Mouse (Mus musculus) CH12.LX (cell line): ENCODE results near the gene Ebf1. TPM values are rescaled to one million over a fixed set of nuclear protein-coding genes. Genes with fewer than 3 reads are reported as not detected.

Experiments used
- DNase-seq: peaks from one replicate; pipeline ENCODE4 v3.0.0-alpha.2; 2013; ENCODE audit errors: extremely low read depth
- H3K27ac ChIP-seq: 2 replicates; pipeline ENCODE4 v1.5.1; 2012; ENCODE audit warnings: low read depth, mild to moderate bottlenecking, control low read depth, moderate library complexity; ENCODE audit not compliant: insufficient read depth
- H3K27me3 ChIP-seq: replicated peaks from 2 replicates; pipeline ENCODE3; 2012; ENCODE audit warnings: inconsistent platforms
- H3K36me3 ChIP-seq, 2 experiments: replicated peaks in 1 of 2; 2 replicates each; pipeline versions ENCODE3 to v1.6.1; 2012; ENCODE audit warnings: inconsistent platforms in 1 of 2, low read length in 1 of 2, mild to moderate bottlenecking in 1 of 2, mixed read lengths in 1 of 2, moderate library complexity in 1 of 2; ENCODE audit not compliant: control insufficient read depth in 1 of 2, insufficient read depth in 1 of 2
- H3K4me1 ChIP-seq, 2 experiments: 2 replicates each; pipeline ENCODE4 v1.6.1; 2012; ENCODE audit warnings: inconsistent platforms in 1 of 2, moderate library complexity in 1 of 2; ENCODE audit not compliant: insufficient read depth in 2 of 2, control insufficient read depth in 1 of 2
- H3K4me2 ChIP-seq: 2 replicates; pipeline ENCODE4 v1.6.1; 2012; ENCODE audit warnings: low read depth, mild to moderate bottlenecking, control low read depth; ENCODE audit not compliant: poor library complexity, insufficient read depth, severe bottlenecking
- H3K4me3 ChIP-seq, 3 experiments: fragments of 150-350 bp in 1 of 3; sonication (generic) in 1 of 3; replicated peaks in 1 of 3; 2 replicates each; pipeline versions ENCODE3 to v1.5.1; 2011 to 2012; ENCODE audit warnings: low read depth in 2 of 3, low read length in 2 of 3, mild to moderate bottlenecking in 2 of 3, moderate library complexity in 2 of 3, control low read depth in 1 of 3, improper control_type of control experiment in 1 of 3, inconsistent platforms in 1 of 3, mixed read lengths in 1 of 3; ENCODE audit not compliant: poor library complexity in 1 of 3
- H3K79me2 ChIP-seq: replicated peaks from 2 replicates; pipeline ENCODE4 v1.6.1; 2012; ENCODE audit warnings: mild to moderate bottlenecking, moderate library complexity; ENCODE audit not compliant: control insufficient read depth, poor library complexity, insufficient read depth, severe bottlenecking; ENCODE audit errors: extremely low read depth
- H3K9ac ChIP-seq: 2 replicates; pipeline ENCODE4 v1.6.1; 2012; ENCODE audit warnings: low read depth, mild to moderate bottlenecking, control low read depth, moderate library complexity; ENCODE audit not compliant: insufficient read depth
- H3K9me3 ChIP-seq: replicated peaks from 2 replicates; pipeline ENCODE3; 2012; ENCODE audit warnings: low read length, inconsistent platforms, mixed read lengths
- BHLHE40 ChIP-seq: IDR thresholded peaks from 2 replicates; pipeline ENCODE4 v1.6.1; 2011; ENCODE audit warnings: mild to moderate bottlenecking, low read depth, low read length, improper control_type of control experiment
- CHD2 ChIP-seq: IDR thresholded peaks from 2 replicates; pipeline ENCODE4 v1.6.1; 2011; ENCODE audit warnings: low read length, improper control_type of control experiment
- EP300 ChIP-seq: IDR thresholded peaks from 2 replicates; pipeline ENCODE4 v1.6.1; 2011; ENCODE audit warnings: low read length, improper control_type of control experiment
- ETS1 ChIP-seq: conservative IDR thresholded peaks from 2 replicates; pipeline ENCODE4 v1.6.1; 2012; ENCODE audit warnings: low read depth, mild to moderate bottlenecking, inconsistent platforms, low read length, improper control_type of control experiment, moderate library complexity
- GABPA ChIP-seq: IDR thresholded peaks from 2 replicates; pipeline ENCODE4 v1.6.1; 2012; ENCODE audit warnings: low read depth, low read length, improper control_type of control experiment, inconsistent platforms; ENCODE audit not compliant: insufficient replicate concordance
- KAT2A ChIP-seq: IDR thresholded peaks from 2 replicates; pipeline ENCODE4 v1.6.1; 2012; ENCODE audit warnings: low read length, improper control_type of control experiment, inconsistent platforms; ENCODE audit not compliant: insufficient replicate concordance
- MEF2A ChIP-seq: IDR thresholded peaks from 2 replicates; pipeline ENCODE4 v1.6.1; 2014; ENCODE audit warnings: low read depth, mild to moderate bottlenecking, inconsistent platforms, low read length, improper control_type of control experiment, borderline replicate concordance
- MXI1 ChIP-seq: IDR thresholded peaks from 2 replicates; pipeline ENCODE4 v1.6.1; 2011; ENCODE audit warnings: mild to moderate bottlenecking, low read depth, low read length, improper control_type of control experiment
- MYC ChIP-seq: IDR thresholded peaks from 2 replicates; pipeline ENCODE4 v1.6.1; 2011; ENCODE audit warnings: low read depth, mild to moderate bottlenecking, improper control_type of control experiment, low read length
- POLR2A ChIP-seq: IDR thresholded peaks from 2 replicates; pipeline ENCODE4 v1.6.1; 2011; ENCODE audit warnings: low read depth, mild to moderate bottlenecking, improper control_type of control experiment, low read length
- RCOR1 ChIP-seq: conservative IDR thresholded peaks from 2 replicates; pipeline ENCODE4 v1.6.1; 2012; ENCODE audit warnings: low read depth, mild to moderate bottlenecking, inconsistent platforms, low read length, improper control_type of control experiment
- SIN3A ChIP-seq: IDR thresholded peaks from 2 replicates; pipeline ENCODE4 v1.6.1; 2012; ENCODE audit warnings: low read length, improper control_type of control experiment, inconsistent platforms
- TBP ChIP-seq: conservative IDR thresholded peaks from 2 replicates; pipeline ENCODE4 v1.6.1; 2011; ENCODE audit warnings: low read depth, low read length, improper control_type of control experiment
- UBTF ChIP-seq: IDR thresholded peaks from 2 replicates; pipeline ENCODE4 v1.6.1; 2012; ENCODE audit warnings: low read depth, mild to moderate bottlenecking, inconsistent platforms, low read length, improper control_type of control experiment, moderate library complexity
- USF1 ChIP-seq: IDR thresholded peaks from 2 replicates; pipeline ENCODE4 v1.6.1; 2014; ENCODE audit warnings: low read depth, mild to moderate bottlenecking, inconsistent platforms, low read length, improper control_type of control experiment
- USF2 ChIP-seq: conservative IDR thresholded peaks from 2 replicates; pipeline ENCODE4 v1.6.1; 2011; ENCODE audit warnings: low read depth, low read length, improper control_type of control experiment
- ZKSCAN1 ChIP-seq: IDR thresholded peaks from 2 replicates; pipeline ENCODE4 v1.6.1; 2012; ENCODE audit warnings: low read depth, inconsistent platforms, low read length, improper control_type of control experiment, borderline replicate concordance
- ZMIZ1 ChIP-seq: IDR thresholded peaks from 2 replicates; pipeline ENCODE4 v1.6.1; 2012; ENCODE audit warnings: low read depth, mild to moderate bottlenecking, inconsistent platforms, low read length, improper control_type of control experiment
- ZNF384 ChIP-seq: IDR thresholded peaks from 2 replicates; pipeline ENCODE4 v1.6.1; 2012; ENCODE audit warnings: low read depth, low read length, improper control_type of control experiment, inconsistent platforms
- dilution Hi-C: fragments of 300-500 bp; cut with MboI; formaldehyde crosslinking; loops from 2 replicates; pipeline ENCODE4 v1.14.3; 2020; ENCODE audit warnings: low sequenced_read_pairs; ENCODE audit not compliant: extremely low pct_unique_long_range_greater_than_20kb, extremely low pct_ligation_motif_present
- in situ Hi-C: fragments of 300-500 bp; cut with MboI; formaldehyde crosslinking; loops from 3 replicates; pipeline ENCODE4 v1.14.3; 2019; ENCODE audit warnings: low sequenced_read_pairs, low pct_ligation_motif_present, low pct_unique_long_range_greater_than_20kb, mixed read lengths
- polyA plus RNA-seq: library from polyadenylated mRNA; unstranded; fragments of >175 nt; gene quantifications from 2 replicates; pipeline ENCODE4 v1.2.1, GENCODE M21; 2012; ENCODE audit warnings: low read depth; ENCODE audit not compliant: insufficient read length
- total RNA-seq, 2 experiments: library from RNA; depleted of rRNA; stranded (reverse); fragments of 300-350 nt in 1 of 2; fragments of >200 nt in 1 of 2; gene quantifications; 2 replicates each; pipeline ENCODE4 v1.2.3; 2012 to 2014

The Ebf1 gene
- total and polyA plus RNA-seq, 3 experiments = 37.8 to 60.7 (median 42.8) TPM

- TF ChIP-seq ZKSCAN1 (no peak), UBTF (no peak), RCOR1 (no peak), MEF2A (no peak), MXI1 (no peak), EP300 (peak; percentile 54; the same call in 1 of the 2 replicates), GABPA (no peak), USF2 (no peak)
Observed at GRCm38 (mm10) chr11:44888390-44888789, 271.3 kb downstream of the Ebf1 start (continued).

- no peak for TF ChIP-seq ZMIZ1
- Histone ChIP-seq H3K79me2 (no peaks in the 10 kb centered on the region), H3K4me3 (no peak overlapping the region), H3K9ac (no peak overlapping the region), H3K27me3 (no peaks in the 10 kb centered on the region), H3K9me3 (no peaks in the 10 kb centered on the region), H3K36me3 (peaks cover 29 to 82% of the 10 kb centered on the region in 2 experiments), H3K27ac (no peak overlapping the region), H3K4me1 (peaks cover 2 to 49% of the 10 kb centered on the region in 2 experiments; a peak in 2 of 4 replicates), H3K4me2 (no peak overlapping the region)
- dilution Hi-C loops = no loop called here
- DNase-seq = no peak
- in situ Hi-C loops = no loop called here
Observed at GRCm38 (mm10) chr11:44892814-44893521, 275.9 kb downstream of the Ebf1 start.

GRCm38 (mm10) chr11:44893986-44894385 is 276.9 kb downstream of the Ebf1 start:
- no peak overlapping the region for H3K4me3 ChIP-seq
- H3K27me3 ChIP-seq = no peaks in the 10 kb centered on the region
- dilution Hi-C loops (no loop called here), in situ Hi-C loops (no loop called here)
- H3K36me3 ChIP-seq = peaks cover 33 to 83% of the 10 kb centered on the region in 2 experiments
- H3K79me2 ChIP-seq = no peaks in the 10 kb centered on the region
- peaks cover 5 to 54% of the 10 kb centered on the region in 2 experiments for H3K4me1 ChIP-seq
- DNase-seq = no peak
- H3K4me2 ChIP-seq = no peak overlapping the region
- no peak overlapping the region for H3K27ac ChIP-seq
- H3K9ac ChIP-seq = no peak overlapping the region
- TF ChIP-seq EP300 (no peak), ETS1 (no peak), RCOR1 (no peak), MYC (no peak), MEF2A (no peak), TBP (no peak), ZKSCAN1 (no peak), POLR2A (no peak), CHD2 (no peak), ZNF384 (no peak), KAT2A (no peak), SIN3A (no peak), MXI1 (no peak), BHLHE40 (no peak), USF1 (no peak)
- H3K9me3 ChIP-seq = no peaks in the 10 kb centered on the region
